Mouse (Mus musculus) spleen, adult 2 months (tissue): ENCODE measurements around the gene Alg5.

Source experiments
- CTCF ChIP-seq: fragments of 200-500 bp; IDR thresholded peaks from 2 replicates; pipeline ENCODE4 v1.5.1; 2011; ENCODE audit warnings: mild to moderate bottlenecking, inconsistent platforms; ENCODE audit not compliant: insufficient read depth, insufficient read length, insufficient replicate concordance; ENCODE audit errors: extremely low read depth
- POLR2A ChIP-seq: fragments of 200-500 bp; IDR thresholded peaks from 2 replicates; pipeline ENCODE4 v1.6.1; 2011; ENCODE audit warnings: low read depth, low read length, inconsistent platforms

GRCm38 (mm10) chr3:54689091-54689490 lies 46.2 kb upstream of the Alg5 start:
- TF ChIP-seq CTCF (no peak), POLR2A (no peak)
